Mouse (Mus musculus) embryonic facial prominence, embryonic 15.5 days (tissue): ENCODE data around the gene Camk2n1. TPM values are rescaled to one million over a fixed set of nuclear protein-coding genes. Genes with fewer than 3 reads are reported as not detected.

Source experiments
- ATAC-seq: fragments of 200-750 bp; cut with Nextera tagmentation; 2 replicates; pipeline ENCODE4 v1.8.0; 2017; ENCODE audit warnings: low read depth, moderate TSS enrichment; ENCODE audit not compliant: insufficient number of reproducible peaks, low FRiP score, low TSS enrichment
- H3K27ac ChIP-seq: fragments of 300-500 bp; sonication (generic); replicated peaks from 2 replicates; pipeline ENCODE4 v1.5.1; 2015; ENCODE audit warnings: mild to moderate bottlenecking, inconsistent platforms
- H3K27me3 ChIP-seq: fragments of 300-500 bp; sonication (generic); 2 replicates; pipeline ENCODE4 v1.6.1; 2015; ENCODE audit warnings: inconsistent platforms
- H3K36me3 ChIP-seq: fragments of 300-500 bp; sonication (generic); 2 replicates; pipeline ENCODE4 v1.6.1; 2015; ENCODE audit warnings: mild to moderate bottlenecking, inconsistent platforms
- H3K4me1 ChIP-seq: fragments of 300-500 bp; sonication (generic); 2 replicates; pipeline ENCODE4 v1.6.1; 2015; ENCODE audit warnings: inconsistent platforms
- H3K4me2 ChIP-seq: fragments of 300-500 bp; sonication (generic); replicated peaks from 2 replicates; pipeline ENCODE4 v1.6.1; 2015; ENCODE audit warnings: mild to moderate bottlenecking, inconsistent platforms
- H3K4me3 ChIP-seq: fragments of 300-500 bp; sonication (generic); replicated peaks from 2 replicates; pipeline ENCODE4 v1.5.1; 2015; ENCODE audit warnings: mild to moderate bottlenecking, inconsistent platforms
- H3K9ac ChIP-seq: fragments of 300-500 bp; sonication (generic); 2 replicates; pipeline ENCODE4 v1.6.1; 2015; ENCODE audit warnings: inconsistent platforms
- H3K9me3 ChIP-seq: fragments of 300-500 bp; sonication (generic); replicated peaks from 2 replicates; pipeline ENCODE4 v1.6.1; 2016; ENCODE audit warnings: inconsistent platforms
- WGBS: fragments of 180-500 bp; shearing (Covaris S2); methylation state at CpG from one replicate; pipeline ENCODE4 v1.1.7; 2015; 5-methylcytosine and 5-hydroxymethylcytosine counted together
- polyA plus RNA-seq: library from polyadenylated mRNA; unstranded; fragments of >200 nt; fragmentation: Nextera tagmentation; extraction: Ambion mirVana; gene quantifications from 2 replicates; pipeline ENCODE4 v1.2.1, GENCODE M21; 2015

The Camk2n1 gene
- polyA plus RNA-seq, 1 experiment from 2014 or later = 3.1 TPM

GRCm38 (mm10) chr4:138471241-138471640 is 17.1 kb downstream of the Camk2n1 start:
- Histone ChIP-seq H3K4me3 (no peak overlapping the region), H3K9me3 (no peaks in the 10 kb centered on the region), H3K27ac (no peak overlapping the region), H3K4me1 (peaks cover 10% of the 10 kb centered on the region), H3K9ac (no peak overlapping the region), H3K27me3 (peaks cover 14% of the 10 kb centered on the region), H3K36me3 (no peaks in the 10 kb centered on the region), H3K4me2 (no peak overlapping the region; the same call in 1 of the 2 replicates)
- ATAC-seq = peak; percentile 26; the same call in 1 of the 2 replicates
- 56% methylated on average over 7 of the region's 7 CpGs for WGBS

GRCm38 (mm10) chr4:138479595-138479994 is 25.5 kb downstream of the Camk2n1 start:
- no peak overlapping the region for H3K4me3 ChIP-seq
- no peak overlapping the region for H3K4me2 ChIP-seq
- H3K9ac ChIP-seq = no peak overlapping the region
- ATAC-seq = no peak
- WGBS = 73% methylated on average over 7 of the region's 7 CpGs
- H3K4me1 ChIP-seq = no peaks in the 10 kb centered on the region
- H3K27me3 ChIP-seq = no peaks in the 10 kb centered on the region
- H3K36me3 ChIP-seq = no peaks in the 10 kb centered on the region
- no peaks in the 10 kb centered on the region for H3K9me3 ChIP-seq
- H3K27ac ChIP-seq = no peak overlapping the region

GRCm38 (mm10) chr4:138480962-138481361 is 26.8 kb downstream of the Camk2n1 start:
- no peak overlapping the region for H3K27ac ChIP-seq

GRCm38 (mm10) chr4:138482721-138483120 is 28.6 kb downstream of the Camk2n1 start:
- Histone ChIP-seq H3K4me1 (no peaks in the 10 kb centered on the region), H3K4me2 (no peak overlapping the region), H3K27me3 (no peaks in the 10 kb centered on the region), H3K27ac (no peak overlapping the region), H3K4me3 (no peak overlapping the region), H3K9ac (no peak overlapping the region), H3K36me3 (no peaks in the 10 kb centered on the region), H3K9me3 (no peaks in the 10 kb centered on the region)
- WGBS = 67% methylated on average over 8 of the region's 8 CpGs
- no peak for ATAC-seq

More at GRCm38 (mm10) chr4:138480962-138481361, 26.8 kb downstream of the Camk2n1 start:
- Histone ChIP-seq H3K4me1 (no peaks in the 10 kb centered on the region), H3K4me2 (no peak overlapping the region), H3K4me3 (no peak overlapping the region), H3K9ac (no peak overlapping the region), H3K9me3 (no peaks in the 10 kb centered on the region), H3K27me3 (no peaks in the 10 kb centered on the region), H3K36me3 (no peaks in the 10 kb centered on the region)
- 22% methylated on average over 9 of the region's 9 CpGs for WGBS
- ATAC-seq = no peak

- Histone ChIP-seq H3K27me3 (no peaks in the 10 kb centered on the region), H3K9me3 (no peaks in the 10 kb centered on the region), H3K9ac (no peak overlapping the region), H3K4me3 (no peak overlapping the region), H3K4me1 (peaks cover under 1% of the 10 kb centered on the region; the same call in 1 of the 2 replicates), H3K27ac (no peak overlapping the region), H3K36me3 (no peaks in the 10 kb centered on the region), H3K4me2 (no peak overlapping the region)
- WGBS = 59% methylated on average over 8 of the region's 8 CpGs
- ATAC-seq = no peak
Measured at GRCm38 (mm10) chr4:138488241-138488640, 34.1 kb downstream of the Camk2n1 start.

DNA sequence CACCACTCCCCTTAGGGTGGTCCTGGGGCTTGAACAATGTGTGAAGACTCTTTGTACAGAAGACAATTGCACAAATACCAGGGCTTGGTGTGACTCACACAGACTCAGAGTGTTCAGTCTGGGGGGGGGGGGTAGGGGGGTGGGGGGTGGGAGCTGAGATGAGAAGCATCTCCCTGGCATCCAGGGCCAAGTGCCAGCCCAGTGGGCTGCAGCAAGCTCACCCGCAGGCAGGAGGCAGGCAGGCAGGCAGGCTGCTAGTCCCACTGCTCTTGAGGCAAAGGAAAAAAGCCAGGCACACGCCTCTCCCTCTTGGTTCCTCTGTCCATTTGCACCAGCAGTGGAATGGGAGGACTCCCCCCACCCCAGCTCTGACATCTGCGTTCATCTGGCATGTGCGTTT is 37.0 kb downstream of the Camk2n1 start:
- Histone ChIP-seq H3K4me2 (no peak overlapping the region), H3K9ac (no peak overlapping the region), H3K4me3 (no peak overlapping the region), H3K9me3 (no peaks in the 10 kb centered on the region), H3K27ac (no peak overlapping the region), H3K36me3 (no peaks in the 10 kb centered on the region), H3K4me1 (peaks cover 29% of the 10 kb centered on the region), H3K27me3 (no peaks in the 10 kb centered on the region)
- no peak for ATAC-seq
- 60% methylated on average over 4 of the region's 4 CpGs for WGBS

GRCm38 (mm10) chr4:138493161-138494001 is 39.3 kb downstream of the Camk2n1 start:
- no peaks in the 10 kb centered on the region for H3K27me3 ChIP-seq
- H3K4me3 ChIP-seq = no peak overlapping the region
- peak; percentile 66 for ATAC-seq
- WGBS = 40% methylated on average over 5 of the region's 5 CpGs
- H3K4me2 ChIP-seq = no peak overlapping the region
- H3K27ac ChIP-seq = no peak overlapping the region
- H3K9ac ChIP-seq = no peak overlapping the region
- H3K4me1 ChIP-seq = peaks cover 32% of the 10 kb centered on the region
- H3K9me3 ChIP-seq = no peaks in the 10 kb centered on the region
- no peaks in the 10 kb centered on the region for H3K36me3 ChIP-seq

DNA sequence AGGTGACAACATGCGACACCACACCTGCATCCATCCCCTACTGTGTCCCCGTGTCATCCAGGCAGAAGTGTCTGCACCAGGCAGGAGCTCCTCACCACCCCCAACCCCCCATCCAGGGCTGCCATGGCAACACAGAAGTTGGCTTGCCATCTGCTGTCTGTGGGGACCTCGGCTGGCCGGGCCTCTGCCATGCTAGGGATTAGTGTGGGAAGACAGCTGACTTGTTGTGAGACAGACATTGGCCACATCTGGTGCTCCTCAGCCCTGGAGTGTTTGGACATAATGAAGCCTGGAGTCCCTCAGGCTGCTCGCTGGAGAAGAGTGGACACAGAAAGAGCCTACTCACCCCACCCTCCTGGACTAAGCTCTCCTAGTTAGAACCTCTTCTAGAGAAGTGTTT is 40.8 kb downstream of the Camk2n1 start:
- no peak overlapping the region for H3K9ac ChIP-seq
- no peak overlapping the region for H3K4me3 ChIP-seq
- no peaks in the 10 kb centered on the region for H3K9me3 ChIP-seq
- H3K27ac ChIP-seq = no peak overlapping the region
- H3K27me3 ChIP-seq = no peaks in the 10 kb centered on the region
- H3K4me2 ChIP-seq = no peak overlapping the region
- WGBS = 22% methylated on average over 5 of the region's 5 CpGs
- H3K36me3 ChIP-seq = no peaks in the 10 kb centered on the region
- ATAC-seq = peak; percentile 55; the same call in 1 of the 2 replicates
- peaks cover 32% of the 10 kb centered on the region for H3K4me1 ChIP-seq

DNA sequence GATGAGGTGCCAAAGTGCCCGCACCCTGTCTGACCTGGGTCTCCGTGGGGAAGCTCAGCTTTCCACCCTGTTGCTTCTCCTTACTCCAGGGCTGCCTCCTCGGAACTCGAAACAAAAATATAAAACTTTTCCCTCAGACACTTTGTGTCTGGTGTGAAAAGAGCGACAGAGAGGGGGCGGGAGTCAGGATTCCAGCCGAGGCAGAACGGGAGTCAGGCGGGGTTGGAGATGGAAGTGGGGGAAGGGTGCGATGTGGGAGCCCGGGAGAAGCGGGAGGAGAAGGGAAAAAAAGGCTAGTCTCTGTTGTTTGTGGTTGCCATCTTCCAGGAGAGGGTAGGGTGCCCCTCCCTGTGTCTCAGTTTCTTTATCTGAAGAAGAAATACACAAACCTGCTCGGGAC is 41.7 kb downstream of the Camk2n1 start:
- Histone ChIP-seq H3K27me3 (no peaks in the 10 kb centered on the region), H3K4me3 (no peak overlapping the region), H3K36me3 (no peaks in the 10 kb centered on the region), H3K4me2 (peak overlapping the region; percentile 17; the same call in 1 of the 2 replicates), H3K9ac (0 out of 2 replicates have a peak overlapping the region, but pooled peaks have one; percentile 6), H3K4me1 (peaks cover 32% of the 10 kb centered on the region), H3K9me3 (no peaks in the 10 kb centered on the region), H3K27ac (no peak overlapping the region)
- WGBS = 7% methylated on average over 13 of the region's 13 CpGs
- no peak for ATAC-seq

DNA sequence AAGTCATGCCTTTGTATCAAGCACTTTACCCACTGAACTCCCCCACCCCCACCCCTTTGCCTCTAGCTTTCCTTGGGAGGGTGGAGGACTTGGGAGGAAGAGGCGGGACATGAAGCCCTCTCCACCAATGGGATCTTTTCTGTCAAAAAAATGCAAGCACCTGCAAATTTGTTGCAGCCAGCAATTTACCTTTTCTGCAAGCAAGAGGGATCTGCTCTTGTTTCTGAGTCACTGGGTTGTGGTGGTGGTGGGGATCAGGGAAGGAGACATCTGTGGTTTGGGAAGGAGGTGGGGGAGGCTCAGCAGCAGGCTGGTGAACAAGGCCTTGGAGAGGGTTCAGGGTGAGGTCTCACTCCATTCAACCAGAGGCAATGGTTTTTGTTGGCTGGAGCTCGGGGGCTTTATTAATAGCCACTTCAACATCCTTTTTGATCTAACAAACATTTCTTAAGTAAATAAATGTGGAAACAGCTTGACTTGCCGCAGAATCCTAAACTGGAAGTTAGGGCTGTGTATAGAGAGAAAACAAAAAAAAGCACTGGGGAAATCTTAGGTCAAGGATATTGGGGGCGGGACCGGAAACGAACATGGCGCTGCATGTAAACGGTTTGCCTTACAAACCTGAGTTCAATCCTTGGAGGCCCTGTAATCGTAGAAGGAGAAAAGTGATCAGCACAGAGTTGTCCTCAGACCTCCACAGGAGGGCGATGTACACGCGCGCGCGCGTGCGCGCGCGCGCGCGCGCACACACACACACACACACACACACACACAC is 42.8 kb downstream of the Camk2n1 start:
- Histone ChIP-seq H3K36me3 (no peaks in the 10 kb centered on the region), H3K4me3 (no peak overlapping the region), H3K27me3 (no peaks in the 10 kb centered on the region), H3K4me1 (peaks cover 32% of the 10 kb centered on the region), H3K9ac (no peak overlapping the region), H3K9me3 (no peaks in the 10 kb centered on the region), H3K27ac (no peak overlapping the region), H3K4me2 (no peak overlapping the region)
- 63% methylated on average over 9 of the region's 24 CpGs for WGBS
- no peak for ATAC-seq

DNA sequence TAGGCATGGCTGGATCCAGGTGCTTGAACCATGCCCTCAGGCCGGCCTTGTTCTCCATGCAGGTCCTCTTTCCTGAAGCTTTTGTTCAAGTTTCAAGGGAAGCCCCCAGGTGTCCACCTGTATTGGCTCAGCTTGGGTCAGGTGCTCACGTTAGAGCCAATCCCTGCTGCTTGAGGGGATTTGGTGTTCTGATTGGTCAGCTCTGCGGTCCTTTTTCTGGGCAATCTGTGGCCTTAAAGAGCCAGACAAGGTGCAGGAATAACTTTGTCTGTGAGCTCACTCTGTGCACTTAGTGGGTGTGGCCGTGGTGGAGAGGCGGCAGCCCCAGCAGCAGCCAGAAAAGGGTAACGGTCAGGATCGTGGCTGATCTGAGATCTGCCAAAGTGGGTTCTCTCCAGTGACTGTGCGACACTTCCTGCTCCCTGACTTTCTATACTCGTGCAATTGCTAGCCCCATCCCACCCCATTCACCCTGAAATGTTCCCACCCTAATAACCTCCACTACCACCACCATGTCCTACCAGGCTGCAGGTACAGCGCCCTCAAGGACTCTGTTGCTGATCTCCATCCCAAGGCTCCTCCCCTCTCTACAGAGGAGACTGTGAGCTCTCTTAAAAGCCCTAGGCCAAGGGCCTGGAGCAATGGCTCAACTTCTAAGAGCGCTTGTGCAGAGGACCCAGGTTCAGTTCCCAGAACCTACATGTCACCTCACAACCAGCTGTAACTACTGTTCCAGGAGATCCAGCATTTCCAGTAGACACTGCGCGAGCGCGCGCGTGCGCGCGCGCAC is 45.9 kb downstream of the Camk2n1 start:
- H3K4me2 ChIP-seq = no peak overlapping the region
- 77% methylated on average over 21 of the region's 21 CpGs for WGBS
- H3K27ac ChIP-seq = no peak overlapping the region
- H3K27me3 ChIP-seq = peaks cover 15% of the 10 kb centered on the region
- no peak overlapping the region for H3K4me3 ChIP-seq
- no peak for ATAC-seq
- no peaks in the 10 kb centered on the region for H3K36me3 ChIP-seq
- H3K9ac ChIP-seq = no peak overlapping the region
- H3K4me1 ChIP-seq = peaks cover 24% of the 10 kb centered on the region
- H3K9me3 ChIP-seq = no peaks in the 10 kb centered on the region
